Mouse (Mus musculus) embryo, embryonic 10 days (tissue): Measurements from ENCODE around the gene Cd27.

ENCODE experiments used
- DNase-seq: peaks from one replicate; pipeline ENCODE4 v3.0.0-alpha.2; 2015; ENCODE audit warnings: low spot score

The Cd27 gene

GRCm38 (mm10) chr6:125213715-125214114 is 23.1 kb downstream of the Cd27 start:
- DNase-seq: no peak

GRCm38 (mm10) chr6:125213129-125213528 is 23.7 kb downstream of the Cd27 start:
- no peak for DNase-seq

GRCm38 (mm10) chr6:125212621-125213020 is 24.2 kb downstream of the Cd27 start:
- DNase-seq: no peak

GRCm38 (mm10) chr6:125210436-125210835 is 26.4 kb downstream of the Cd27 start:
- no peak for DNase-seq

- no peak for DNase-seq
Observed at GRCm38 (mm10) chr6:125197166-125197565, 39.6 kb downstream of the Cd27 start.

GRCm38 (mm10) chr6:125196301-125196700 is 40.5 kb downstream of the Cd27 start:
- DNase-seq: no peak

GRCm38 (mm10) chr6:125195541-125196075 is 41.2 kb downstream of the Cd27 start:
- DNase-seq: no peak

GRCm38 (mm10) chr6:125193390-125193789 is 43.4 kb downstream of the Cd27 start:
- no peak for DNase-seq

GRCm38 (mm10) chr6:125192841-125193240 is 44.0 kb downstream of the Cd27 start:
- no peak for DNase-seq

GRCm38 (mm10) chr6:125192016-125192714 is 44.6 kb downstream of the Cd27 start:
- peak; percentile 97 for DNase-seq

- DNase-seq: peak; percentile 98
Observed at GRCm38 (mm10) chr6:125191332-125192015, 45.3 kb downstream of the Cd27 start, which contains the start of the genes Ncapd2 and Mrpl51. Ncapd2 (minus strand) TSS chr6:125191701. Mrpl51 (plus strand) TSS chr6:125191801.

- DNase-seq: peak; percentile 42
Observed at GRCm38 (mm10) chr6:125190816-125191215, 46.0 kb downstream of the Cd27 start.

- no peak for DNase-seq
Observed at GRCm38 (mm10) chr6:125186203-125186602, 50.6 kb downstream of the Cd27 start.
